Mouse (Mus musculus) kidney, embryonic 14.5 days (tissue): ENCODE data around the gene Tkfc. TPM values are rescaled to one million over a fixed set of nuclear protein-coding genes. Genes with fewer than 3 reads are reported as not detected.

ENCODE experiments used
- ATAC-seq: fragments of 200-750 bp; cut with Nextera tagmentation; 2 replicates; pipeline ENCODE4 v1.8.0; 2017; ENCODE audit warnings: moderate number of reproducible peaks, mild to moderate bottlenecking, moderate TSS enrichment, moderate library complexity; ENCODE audit not compliant: low FRiP score, low TSS enrichment
- H3K27ac ChIP-seq: fragments of 300-500 bp; sonication (generic); 2 replicates; pipeline ENCODE4 v1.5.1; 2014; ENCODE audit warnings: low read depth, mild to moderate bottlenecking, low read length, moderate library complexity, mixed read lengths
- H3K27me3 ChIP-seq: fragments of 300-500 bp; sonication (generic); 2 replicates; pipeline ENCODE4 v1.6.1; 2014; ENCODE audit warnings: mild to moderate bottlenecking, low read length; ENCODE audit not compliant: control insufficient read depth, insufficient read depth
- H3K36me3 ChIP-seq: fragments of 300-500 bp; sonication (generic); 2 replicates; pipeline ENCODE4 v1.6.1; 2014; ENCODE audit warnings: low read length, mixed read lengths; ENCODE audit not compliant: control insufficient read depth, insufficient read depth
- H3K4me1 ChIP-seq: fragments of 300-500 bp; sonication (generic); 2 replicates; pipeline ENCODE4 v1.6.1; 2014; ENCODE audit warnings: low read length, mixed read lengths; ENCODE audit not compliant: control insufficient read depth, insufficient read depth
- H3K4me2 ChIP-seq: fragments of 300-500 bp; sonication (generic); replicated peaks from 2 replicates; pipeline ENCODE4 v1.6.1; 2014; ENCODE audit warnings: low read depth, mild to moderate bottlenecking, low read length
- H3K4me3 ChIP-seq: fragments of 300-500 bp; sonication (generic); 2 replicates; pipeline ENCODE4 v1.5.1; 2014; ENCODE audit warnings: mild to moderate bottlenecking, low read length
- H3K9ac ChIP-seq: fragments of 300-500 bp; sonication (generic); 2 replicates; pipeline ENCODE4 v1.6.1; 2014; ENCODE audit warnings: low read depth, mild to moderate bottlenecking, low read length, moderate library complexity
- H3K9me3 ChIP-seq: fragments of 300-500 bp; sonication (generic); 2 replicates; pipeline ENCODE4 v1.6.1; 2016; ENCODE audit warnings: low read length; ENCODE audit not compliant: control insufficient read depth
- WGBS: fragments of 180-500 bp; shearing (Covaris S2); extraction: QIAGEN DNeasy Blood & Tissue Kit; methylation state at CpG from one replicate; pipeline ENCODE4 v1.1.7; 2014; 5-methylcytosine and 5-hydroxymethylcytosine counted together
- polyA plus RNA-seq: library from polyadenylated mRNA; unstranded; fragments of >200 nt; fragmentation: Nextera tagmentation; extraction: Ambion mirVana; gene quantifications from 2 replicates; pipeline ENCODE4 v1.2.1, GENCODE M21; 2014

The Tkfc gene
- 21.5 and 30.0 TPM in 2 replicates for polyA plus RNA-seq

DNA sequence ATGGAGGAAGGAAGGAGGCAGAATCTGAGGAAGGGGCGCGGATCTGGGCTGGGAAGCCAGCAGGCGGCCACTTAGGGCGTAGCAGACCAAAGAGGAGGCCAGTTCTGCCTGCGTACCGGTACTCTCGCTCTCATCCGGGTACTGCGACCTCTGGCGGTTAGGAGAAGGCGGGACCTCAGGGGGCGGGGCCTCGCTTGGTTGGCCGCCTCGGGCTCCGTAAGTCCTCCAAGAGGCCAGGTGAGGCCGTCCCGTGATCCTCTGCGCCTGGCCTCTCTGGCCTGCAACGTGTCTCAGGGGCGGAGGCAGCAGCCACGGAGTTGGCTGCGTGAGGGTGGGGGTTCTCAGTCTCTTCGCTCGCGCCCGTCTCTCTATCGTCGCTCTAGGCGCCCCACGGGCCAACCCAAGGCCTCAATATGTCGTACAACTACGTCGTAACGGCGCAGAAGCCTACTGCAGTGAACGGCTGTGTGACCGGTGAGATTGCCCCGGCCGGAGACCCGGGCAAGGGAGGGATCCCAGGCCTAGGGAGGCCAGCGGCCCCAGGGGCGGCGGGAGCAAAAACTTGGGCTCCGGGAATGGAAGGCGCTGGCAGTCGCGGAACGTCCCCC, at the start of gene Tkfc, which contains the start of gene Ddb1:
Gene Tkfc, minus strand, starts transcription at position 362 of the 608 bp plus-strand sequence.
Gene Ddb1, plus strand, starts transcription at position 35 of the 608 bp plus-strand sequence.
- Histone ChIP-seq H3K9me3 (no peaks in the 10 kb centered on the region), H3K36me3 (peaks cover 34% of the 10 kb centered on the region), H3K4me1 (peaks cover 26% of the 10 kb centered on the region; the same call in 1 of the 2 replicates), H3K4me3 (peak within 1 kb of the TSS; percentile 89), H3K27me3 (no peaks in the 10 kb centered on the region), H3K9ac (peak within 1 kb of the TSS; percentile 93), H3K27ac (peak within 1 kb of the TSS; percentile 92), H3K4me2 (peak within 1 kb of the TSS; percentile 65)
- under 1% methylated on average over 49 of the region's 49 CpGs for WGBS
- ATAC-seq: peak; percentile 97

DNA sequence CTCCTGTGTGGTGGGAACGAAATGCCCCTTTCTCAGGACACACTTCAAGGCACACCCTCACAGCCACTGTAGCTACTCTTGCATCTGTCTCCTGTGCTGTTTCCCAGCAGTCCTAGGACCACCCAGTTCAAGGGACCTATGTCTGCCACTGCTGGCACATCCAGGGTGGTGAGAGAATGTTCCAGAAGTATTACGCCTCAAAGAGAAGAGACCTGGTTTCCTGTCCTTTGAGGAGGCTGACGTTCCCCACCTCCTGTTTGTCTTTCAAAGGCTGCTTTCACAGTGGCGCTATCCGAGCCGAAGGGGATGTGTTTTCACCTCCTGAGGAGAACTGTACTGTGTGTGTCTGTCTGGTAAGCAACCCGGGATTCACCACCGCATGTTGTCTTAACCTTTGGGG, 42.7 kb upstream of the Tkfc start:
- Histone ChIP-seq H3K36me3 (no peaks in the 10 kb centered on the region), H3K4me1 (no peaks in the 10 kb centered on the region), H3K27me3 (no peaks in the 10 kb centered on the region), H3K9ac (no peak overlapping the region), H3K9me3 (no peaks in the 10 kb centered on the region), H3K4me2 (no peak overlapping the region), H3K4me3 (no peak overlapping the region), H3K27ac (no peak overlapping the region)
- ATAC-seq: no peak
- WGBS: 73% methylated on average over 8 of the region's 8 CpGs

GRCm38 (mm10) chr19:10645616-10646015, 40.2 kb upstream of the Tkfc start:
- Histone ChIP-seq H3K9ac (no peak overlapping the region), H3K27me3 (no peaks in the 10 kb centered on the region), H3K27ac (no peak overlapping the region), H3K36me3 (no peaks in the 10 kb centered on the region), H3K4me2 (no peak overlapping the region), H3K4me3 (no peak overlapping the region), H3K4me1 (no peaks in the 10 kb centered on the region), H3K9me3 (no peaks in the 10 kb centered on the region)
- no peak for ATAC-seq
- WGBS: 85% methylated on average over 2 of the region's 2 CpGs

- H3K4me3 ChIP-seq: no peak overlapping the region
- H3K27me3 ChIP-seq: no peaks in the 10 kb centered on the region
- no peak overlapping the region for H3K27ac ChIP-seq
- H3K4me2 ChIP-seq: peak overlapping the region; percentile 31; the same call in 1 of the 2 replicates
- 0 out of 2 replicates have a peak overlapping the region, but pooled peaks have one; percentile 12 for H3K9ac ChIP-seq
- peaks cover 3% of the 10 kb centered on the region; the same call in 1 of the 2 replicates for H3K4me1 ChIP-seq
- no peaks in the 10 kb centered on the region for H3K36me3 ChIP-seq
- peak; percentile 44; the same call in 1 of the 2 replicates for ATAC-seq
- 42% methylated on average over 13 of the region's 13 CpGs for WGBS
- no peaks in the 10 kb centered on the region for H3K9me3 ChIP-seq
These were observed 35.3 kb upstream of the Tkfc start for GRCm38 (mm10) chr19:10640589-10641378.

DNA sequence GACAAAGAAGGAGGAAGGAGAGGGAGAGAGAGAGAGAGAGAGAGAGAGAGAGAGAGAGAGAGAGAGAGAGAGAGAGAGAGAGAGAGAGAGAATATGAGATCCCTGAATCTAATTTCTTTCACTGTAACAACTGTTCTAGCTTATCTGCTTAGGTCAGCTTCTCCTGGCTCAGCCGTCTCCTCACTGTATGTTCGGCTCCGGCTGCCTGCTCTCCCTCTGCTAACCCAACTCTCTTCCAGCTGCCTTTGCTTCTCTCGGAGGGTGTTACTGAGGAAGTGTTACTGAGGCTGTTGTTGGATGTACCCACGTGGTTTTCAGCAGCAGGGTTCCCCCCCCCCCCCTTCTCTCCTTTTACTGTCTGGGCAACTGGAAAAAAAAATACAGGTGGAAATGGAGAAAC, 34.6 kb upstream of the Tkfc start:
- WGBS: 2% methylated on average over 5 of the region's 5 CpGs
- no peak for ATAC-seq
- H3K9me3 ChIP-seq: no peaks in the 10 kb centered on the region
- no peaks in the 10 kb centered on the region for H3K27me3 ChIP-seq
- no peak overlapping the region for H3K4me3 ChIP-seq
- no peak overlapping the region for H3K27ac ChIP-seq
- H3K36me3 ChIP-seq: no peaks in the 10 kb centered on the region
- H3K4me2 ChIP-seq: peak overlapping the region; percentile 31; the same call in 1 of the 2 replicates
- peak overlapping the region; percentile 12; the same call in 1 of the 2 replicates for H3K9ac ChIP-seq
- peaks cover 7% of the 10 kb centered on the region; the same call in 1 of the 2 replicates for H3K4me1 ChIP-seq

- Histone ChIP-seq H3K4me1 (peaks cover 9% of the 10 kb centered on the region), H3K4me2 (no peak overlapping the region), H3K9me3 (no peaks in the 10 kb centered on the region), H3K4me3 (no peak overlapping the region), H3K27ac (no peak overlapping the region), H3K36me3 (no peaks in the 10 kb centered on the region), H3K27me3 (no peaks in the 10 kb centered on the region), H3K9ac (no peak overlapping the region)
- no peak for ATAC-seq
- 37% methylated on average over 7 of the region's 7 CpGs for WGBS
These were observed 32.4 kb upstream of the Tkfc start for GRCm38 (mm10) chr19:10637840-10638239.

DNA sequence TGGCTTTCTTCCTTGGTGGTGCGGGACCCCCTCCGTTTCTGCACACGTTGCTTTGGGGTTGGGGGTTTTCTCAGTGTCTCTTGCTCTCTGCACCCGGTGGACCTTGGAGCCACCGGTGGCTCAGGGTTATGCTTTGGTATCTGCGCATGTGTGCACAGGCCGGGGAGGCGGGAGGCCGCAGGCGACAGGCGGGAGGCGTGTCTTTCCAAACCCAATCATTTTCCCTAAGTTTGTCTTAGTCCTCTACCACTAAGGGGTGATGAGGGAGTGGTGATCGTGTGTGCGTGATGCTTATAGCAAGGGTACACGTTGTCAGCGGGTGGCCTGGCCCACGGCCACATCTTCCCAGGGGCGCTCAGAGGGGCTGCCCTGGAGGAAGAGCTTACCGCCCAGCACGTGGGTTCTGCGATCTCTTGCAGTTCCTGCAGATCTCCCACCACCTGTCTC, 29.4 kb upstream of the Tkfc start:
- ATAC-seq: peak; percentile 82
- Histone ChIP-seq H3K4me2 (peak overlapping the region; percentile 77), H3K27me3 (no peaks in the 10 kb centered on the region), H3K36me3 (peaks cover 13% of the 10 kb centered on the region), H3K9ac (peak overlapping the region; percentile 60; the same call in 1 of the 2 replicates), H3K4me3 (peak overlapping the region; percentile 34), H3K4me1 (peaks cover 6% of the 10 kb centered on the region; the same call in 1 of the 2 replicates), H3K9me3 (no peaks in the 10 kb centered on the region), H3K27ac (no peak overlapping the region)
- 3% methylated on average over 21 of the region's 21 CpGs for WGBS

DNA sequence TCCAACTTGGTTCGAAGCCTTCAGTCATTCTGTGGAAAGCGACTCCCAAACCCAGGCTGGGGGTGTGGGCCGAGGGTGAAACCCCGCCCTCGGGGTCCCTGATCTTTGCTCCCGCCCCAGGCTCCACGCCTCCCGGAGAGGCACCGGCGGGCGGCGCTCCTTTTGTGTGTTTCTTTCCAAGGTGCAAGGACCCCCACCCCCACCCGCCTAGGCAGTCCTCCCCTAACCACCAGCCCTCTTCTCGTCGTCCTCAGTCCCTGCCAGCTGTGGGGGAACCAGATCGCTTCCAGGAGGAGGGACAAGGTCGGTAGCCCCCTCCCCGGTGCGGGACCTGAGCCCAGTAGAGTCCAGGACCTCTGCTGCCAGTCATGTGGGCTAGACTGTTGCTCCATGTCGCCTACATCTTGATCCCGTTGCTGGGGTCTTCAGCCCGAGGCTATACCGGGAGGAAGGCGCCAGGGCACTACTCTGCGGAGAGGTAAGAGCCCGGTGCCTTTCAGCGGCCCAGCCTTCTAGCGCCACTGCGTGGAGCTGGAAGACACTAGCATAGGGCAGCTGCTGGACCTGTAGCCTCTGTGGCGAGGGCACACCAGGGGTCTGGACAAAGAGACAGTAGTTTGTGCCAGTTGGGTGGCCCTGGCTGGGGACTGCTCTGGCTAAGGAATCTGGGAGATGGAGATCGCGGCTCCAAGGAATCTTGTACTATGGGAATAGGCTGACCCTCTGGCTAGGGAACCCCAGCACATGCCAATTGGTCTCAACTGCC, 28.8 kb upstream of the Tkfc start, which contains the start of gene Vwce:
Gene Vwce, plus strand, starts transcription at position 108 of the 766 bp plus-strand sequence.
- peaks cover 6% of the 10 kb centered on the region; the same call in 1 of the 2 replicates for H3K4me1 ChIP-seq
- H3K36me3 ChIP-seq: peaks cover 19% of the 10 kb centered on the region
- peak; percentile 72 for ATAC-seq
- peak within 1 kb of the TSS; percentile 34 for H3K4me3 ChIP-seq
- H3K9me3 ChIP-seq: no peaks in the 10 kb centered on the region
- 2% methylated on average over 32 of the region's 32 CpGs for WGBS
- no peaks in the 10 kb centered on the region for H3K27me3 ChIP-seq
- peak within 1 kb of the TSS; percentile 60 for H3K9ac ChIP-seq
- H3K4me2 ChIP-seq: peak within 1 kb of the TSS; percentile 77
- H3K27ac ChIP-seq: no peak within 1 kb of the TSS
